Mouse (Mus musculus) embryonic facial prominence, embryonic 12.5 days (tissue): ENCODE results near the gene Sphkap. TPM values are rescaled to one million over a fixed set of nuclear protein-coding genes. Genes with fewer than 3 reads are reported as not detected.

Experiments used
- ATAC-seq: fragments of 200-750 bp; cut with Nextera tagmentation; 2 replicates; pipeline ENCODE4 v1.8.0; 2017; ENCODE audit not compliant: insufficient number of reproducible peaks, insufficient read depth, low FRiP score, low TSS enrichment
- H3K27ac ChIP-seq: fragments of 300-500 bp; sonication (generic); 2 replicates; pipeline ENCODE4 v1.5.1; 2016; ENCODE audit warnings: mild to moderate bottlenecking
- H3K27me3 ChIP-seq: fragments of 300-500 bp; sonication (generic); 2 replicates; pipeline ENCODE4 v1.6.1; 2016; ENCODE audit warnings: mild to moderate bottlenecking, moderate library complexity
- H3K36me3 ChIP-seq: fragments of 300-500 bp; sonication (generic); 2 replicates; pipeline ENCODE4 v1.6.1; 2016; ENCODE audit warnings: mild to moderate bottlenecking
- H3K4me1 ChIP-seq: fragments of 300-500 bp; sonication (generic); 2 replicates; pipeline ENCODE4 v1.6.1; 2016
- H3K4me2 ChIP-seq: fragments of 300-500 bp; sonication (generic); replicated peaks from 2 replicates; pipeline ENCODE4 v1.6.1; 2016; ENCODE audit warnings: mild to moderate bottlenecking, moderate library complexity
- H3K4me3 ChIP-seq: fragments of 300-500 bp; sonication (generic); 2 replicates; pipeline ENCODE4 v1.5.1; 2016; ENCODE audit warnings: mild to moderate bottlenecking
- H3K9ac ChIP-seq: fragments of 300-500 bp; sonication (generic); 2 replicates; pipeline ENCODE4 v1.6.1; 2016; ENCODE audit warnings: mild to moderate bottlenecking, moderate library complexity
- H3K9me3 ChIP-seq: fragments of 300-500 bp; sonication (generic); 2 replicates; pipeline ENCODE4 v1.6.1; 2016; ENCODE audit warnings: mild to moderate bottlenecking, moderate library complexity
- WGBS: fragments of 180-500 bp; shearing (Covaris S2); methylation state at CpG from one replicate; pipeline ENCODE4 v1.1.7; 2016; 5-methylcytosine and 5-hydroxymethylcytosine counted together
- polyA plus RNA-seq: library from polyadenylated mRNA; unstranded; fragments of >200 nt; fragmentation: Nextera tagmentation; extraction: Ambion mirVana; gene quantifications from 2 replicates; pipeline ENCODE4 v1.2.1, GENCODE M21; 2016

The Sphkap gene
- polyA plus RNA-seq, 1 experiment from 2014 or later = 1.3 TPM

GRCm38 (mm10) chr1:83366456-83366855, 41.5 kb downstream of the Sphkap start:
- Histone ChIP-seq H3K9ac (no peak overlapping the region), H3K9me3 (no peaks in the 10 kb centered on the region), H3K4me3 (no peak overlapping the region), H3K4me1 (no peaks in the 10 kb centered on the region), H3K36me3 (no peaks in the 10 kb centered on the region), H3K27ac (no peak overlapping the region), H3K4me2 (no peak overlapping the region), H3K27me3 (no peaks in the 10 kb centered on the region)
- 85% methylated on average over 5 of the region's 5 CpGs for WGBS
- ATAC-seq = no peak

- Histone ChIP-seq H3K4me1 (no peaks in the 10 kb centered on the region), H3K9me3 (no peaks in the 10 kb centered on the region), H3K27ac (no peak overlapping the region), H3K4me3 (no peak overlapping the region), H3K4me2 (no peak overlapping the region), H3K36me3 (no peaks in the 10 kb centered on the region), H3K9ac (no peak overlapping the region), H3K27me3 (no peaks in the 10 kb centered on the region)
- no peak for ATAC-seq
- WGBS = 85% methylated on average over 6 of the region's 6 CpGs
Observed at GRCm38 (mm10) chr1:83362168-83362567, 45.8 kb downstream of the Sphkap start.

GRCm38 (mm10) chr1:83346453-83346852, 61.5 kb downstream of the Sphkap start:
- H3K9me3 ChIP-seq = no peaks in the 10 kb centered on the region
- no peaks in the 10 kb centered on the region for H3K36me3 ChIP-seq
- H3K9ac ChIP-seq = no peak overlapping the region
- no peaks in the 10 kb centered on the region for H3K4me1 ChIP-seq
- no peaks in the 10 kb centered on the region for H3K27me3 ChIP-seq
- no peak for ATAC-seq
- H3K27ac ChIP-seq = no peak overlapping the region
- no peak overlapping the region for H3K4me2 ChIP-seq
- 81% methylated on average over 1 of the region's 1 CpGs for WGBS
- H3K4me3 ChIP-seq = no peak overlapping the region

- Histone ChIP-seq H3K27ac (no peak overlapping the region), H3K9ac (no peak overlapping the region), H3K4me2 (no peak overlapping the region), H3K4me3 (no peak overlapping the region), H3K36me3 (no peaks in the 10 kb centered on the region), H3K27me3 (no peaks in the 10 kb centered on the region), H3K9me3 (no peaks in the 10 kb centered on the region), H3K4me1 (no peaks in the 10 kb centered on the region)
- no peak for ATAC-seq
- 85% methylated on average over 14 of the region's 14 CpGs for WGBS
Observed at GRCm38 (mm10) chr1:83345572-83345971, 62.4 kb downstream of the Sphkap start.

- no peak overlapping the region for H3K4me2 ChIP-seq
- WGBS = 61% methylated on average over 3 of the region's 3 CpGs
- no peak for ATAC-seq
- H3K27ac ChIP-seq = no peak overlapping the region
- H3K9ac ChIP-seq = no peak overlapping the region
- H3K9me3 ChIP-seq = no peaks in the 10 kb centered on the region
- no peaks in the 10 kb centered on the region for H3K4me1 ChIP-seq
- H3K27me3 ChIP-seq = no peaks in the 10 kb centered on the region
- no peaks in the 10 kb centered on the region for H3K36me3 ChIP-seq
- H3K4me3 ChIP-seq = no peak overlapping the region
Observed at GRCm38 (mm10) chr1:83345069-83345468, 62.9 kb downstream of the Sphkap start.

GRCm38 (mm10) chr1:83342726-83343250, 65.2 kb downstream of the Sphkap start:
- ATAC-seq = no peak
- no peak overlapping the region for H3K27ac ChIP-seq
- 80% methylated on average over 4 of the region's 4 CpGs for WGBS
- no peaks in the 10 kb centered on the region for H3K4me1 ChIP-seq
- H3K4me3 ChIP-seq = no peak overlapping the region
- no peaks in the 10 kb centered on the region for H3K9me3 ChIP-seq
- no peak overlapping the region for H3K9ac ChIP-seq
- no peaks in the 10 kb centered on the region for H3K36me3 ChIP-seq
- no peak overlapping the region for H3K4me2 ChIP-seq
- H3K27me3 ChIP-seq = no peaks in the 10 kb centered on the region

- WGBS = 81% methylated on average over 3 of the region's 3 CpGs
- H3K9me3 ChIP-seq = no peaks in the 10 kb centered on the region
Observed at GRCm38 (mm10) chr1:83339358-83339757, 68.6 kb downstream of the Sphkap start.

GRCm38 (mm10) chr1:83316917-83317316, 91.1 kb downstream of the Sphkap start:
- Histone ChIP-seq H3K4me2 (no peak overlapping the region), H3K36me3 (no peaks in the 10 kb centered on the region), H3K9me3 (no peaks in the 10 kb centered on the region), H3K27me3 (no peaks in the 10 kb centered on the region), H3K9ac (no peak overlapping the region), H3K4me1 (no peaks in the 10 kb centered on the region), H3K4me3 (no peak overlapping the region), H3K27ac (no peak overlapping the region)
- no peak for ATAC-seq
- 38% methylated on average over 4 of the region's 4 CpGs for WGBS

More at GRCm38 (mm10) chr1:83339358-83339757, 68.6 kb downstream of the Sphkap start:
- Histone ChIP-seq H3K4me1 (no peaks in the 10 kb centered on the region), H3K36me3 (no peaks in the 10 kb centered on the region), H3K4me2 (no peak overlapping the region), H3K27me3 (no peaks in the 10 kb centered on the region), H3K9ac (no peak overlapping the region), H3K4me3 (no peak overlapping the region), H3K27ac (no peak overlapping the region)
- ATAC-seq = no peak

- no peak overlapping the region for H3K4me2 ChIP-seq
- no peak overlapping the region for H3K27ac ChIP-seq
- no peaks in the 10 kb centered on the region for H3K27me3 ChIP-seq
- H3K9ac ChIP-seq = no peak overlapping the region
- H3K9me3 ChIP-seq = no peaks in the 10 kb centered on the region
- H3K4me1 ChIP-seq = no peaks in the 10 kb centered on the region
- WGBS = 85% methylated on average over 9 of the region's 9 CpGs
- ATAC-seq = no peak
- no peaks in the 10 kb centered on the region for H3K36me3 ChIP-seq
- H3K4me3 ChIP-seq = no peak overlapping the region
Observed at GRCm38 (mm10) chr1:83315146-83315545, 92.9 kb downstream of the Sphkap start.

- Histone ChIP-seq H3K27ac (no peak overlapping the region), H3K9me3 (no peaks in the 10 kb centered on the region), H3K9ac (no peak overlapping the region), H3K4me2 (no peak overlapping the region), H3K4me3 (no peak overlapping the region), H3K4me1 (no peaks in the 10 kb centered on the region), H3K27me3 (no peaks in the 10 kb centered on the region), H3K36me3 (no peaks in the 10 kb centered on the region)
- WGBS = 75% methylated on average over 6 of the region's 6 CpGs
- no peak for ATAC-seq
Observed at GRCm38 (mm10) chr1:83311607-83312295, 96.2 kb downstream of the Sphkap start.

- Histone ChIP-seq H3K27me3 (no peaks in the 10 kb centered on the region), H3K4me2 (no peak overlapping the region), H3K36me3 (no peaks in the 10 kb centered on the region), H3K4me3 (no peak overlapping the region), H3K9me3 (no peaks in the 10 kb centered on the region), H3K27ac (no peak overlapping the region), H3K9ac (no peak overlapping the region), H3K4me1 (no peaks in the 10 kb centered on the region)
- ATAC-seq = no peak
- 48% methylated on average over 6 of the region's 6 CpGs for WGBS
Observed at GRCm38 (mm10) chr1:83297137-83298076, 110.6 kb downstream of the Sphkap start.

- Histone ChIP-seq H3K4me3 (no peak overlapping the region), H3K36me3 (no peaks in the 10 kb centered on the region), H3K4me1 (no peaks in the 10 kb centered on the region), H3K9ac (no peak overlapping the region), H3K27me3 (no peaks in the 10 kb centered on the region), H3K9me3 (no peaks in the 10 kb centered on the region), H3K27ac (no peak overlapping the region), H3K4me2 (no peak overlapping the region)
- 41% methylated on average over 7 of the region's 7 CpGs for WGBS
- 0 out of 2 replicates have a peak, but pooled peaks have one; percentile 6 for ATAC-seq
Observed at GRCm38 (mm10) chr1:83285866-83286265, 122.1 kb downstream of the Sphkap start.
